Mouse (Mus musculus) myocyte (in vitro differentiated cells): ENCODE data around the gene Taco1.

Experiments
- E2F4 ChIP-seq: IDR thresholded peaks from one replicate; pipeline ENCODE4 v1.6.1; 2011; ENCODE audit warnings: mild to moderate bottlenecking, control low read depth, moderate library complexity; ENCODE audit not compliant: insufficient read depth
- MYOG ChIP-seq, 3 experiments: IDR thresholded peaks; one replicate each; pipeline ENCODE4 v1.6.1; 2011; ENCODE audit warnings: control low read depth in 2 of 3, low read depth in 2 of 3, mild to moderate bottlenecking in 2 of 3; ENCODE audit not compliant: insufficient read length in 2 of 3, control insufficient read depth in 1 of 3, insufficient read depth in 1 of 3
- REST ChIP-seq: IDR thresholded peaks from one replicate; pipeline ENCODE4 v1.6.1; 2011; ENCODE audit warnings: mild to moderate bottlenecking, control low read depth, moderate library complexity; ENCODE audit not compliant: insufficient read depth, insufficient read length
- TCF12 ChIP-seq: IDR thresholded peaks from one replicate; pipeline ENCODE4 v1.6.1; 2011; ENCODE audit warnings: mild to moderate bottlenecking, control low read depth; ENCODE audit not compliant: poor library complexity, insufficient read depth, severe bottlenecking

DNA sequence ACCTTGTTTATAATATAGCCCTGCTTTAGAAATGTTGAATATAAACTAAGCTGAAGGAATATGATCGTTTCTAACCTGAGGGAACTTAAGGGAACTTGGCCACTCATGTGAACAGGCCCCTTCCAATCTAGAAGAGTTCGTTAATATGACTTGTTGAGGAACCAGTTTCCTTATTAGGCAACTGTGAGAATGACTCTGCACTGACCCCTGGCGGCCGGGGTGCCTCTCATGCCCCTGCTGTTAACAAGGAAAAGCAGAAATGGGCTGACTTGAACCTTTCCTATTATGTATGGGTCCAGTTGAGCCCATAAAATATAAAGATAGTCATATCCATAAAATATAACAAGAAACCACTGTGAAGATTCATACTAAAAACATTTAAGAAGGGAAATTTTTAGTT is 10.5 kb downstream of the Taco1 start:
- TF ChIP-seq REST: no peak
- no peak for TF ChIP-seq MYOG (IDR thresholded peaks at IDR 0.05; ENCODE audit: control insufficient read depth in 1 of 3, insufficient read depth in 1 of 3, insufficient read length in 2 of 3, low read depth in 2 of 3)
- TF ChIP-seq TCF12: no peak
- TF ChIP-seq E2F4: no peak
